Mouse (Mus musculus) bone marrow macrophage, adult 2 months (primary cell): ENCODE results near the gene Tomm6.

ENCODE experiments used
- CTCF ChIP-seq: IDR thresholded peaks from 2 replicates; pipeline ENCODE4 v1.5.1; 2012; ENCODE audit warnings: low read depth, mild to moderate bottlenecking, low read length, moderate library complexity
- POLR2A ChIP-seq: IDR thresholded peaks from 2 replicates; pipeline ENCODE4 v1.6.1; 2012; ENCODE audit warnings: mild to moderate bottlenecking, low read depth, low read length, borderline replicate concordance

- TF ChIP-seq CTCF, result no peak
- no peak for TF ChIP-seq POLR2A
Observed at GRCm38 (mm10) chr17:47715037-47715436, 26.9 kb upstream of the Tomm6 start.
